Mouse (Mus musculus) ovary, postnatal 14 days (tissue): ENCODE results near the gene Rpl11.

Experiments
- DNase-seq: peaks from one replicate; pipeline ENCODE4 v3.0.0; 2022; ENCODE audit warnings: low spot score

The Rpl11 gene

GRCm38 (mm10) chr4:136027416-136028131, 25.7 kb downstream of the Rpl11 start:
- no peak for DNase-seq

- no peak for DNase-seq
Measured at GRCm38 (mm10) chr4:136025350-136025749, 27.9 kb downstream of the Rpl11 start.

GRCm38 (mm10) chr4:136022924-136023323, 30.3 kb downstream of the Rpl11 start:
- DNase-seq: no peak

- peak; percentile 99 for DNase-seq
Measured at GRCm38 (mm10) chr4:136021549-136022047, 31.6 kb downstream of the Rpl11 start, which contains the start of gene Eloa. Gene Eloa, minus strand, starts transcription at chr4:136021763.

GRCm38 (mm10) chr4:136020743-136021548, 32.3 kb downstream of the Rpl11 start:
- peak; percentile 15 for DNase-seq

GRCm38 (mm10) chr4:136016059-136016602, 37.1 kb downstream of the Rpl11 start:
- DNase-seq: no peak

GRCm38 (mm10) chr4:136010586-136010985, 42.6 kb downstream of the Rpl11 start:
- DNase-seq: no peak

GRCm38 (mm10) chr4:136008782-136009447, 44.3 kb downstream of the Rpl11 start:
- DNase-seq: no peak

- no peak for DNase-seq
Measured at GRCm38 (mm10) chr4:136006821-136007220, 46.4 kb downstream of the Rpl11 start.

- DNase-seq: no peak
Measured at GRCm38 (mm10) chr4:136004921-136005320, 48.3 kb downstream of the Rpl11 start.

GRCm38 (mm10) chr4:136004107-136004675, 49.0 kb downstream of the Rpl11 start:
- no peak for DNase-seq

GRCm38 (mm10) chr4:135995118-135995517, 58.1 kb downstream of the Rpl11 start:
- DNase-seq: no peak

GRCm38 (mm10) chr4:135993941-135994340, 59.3 kb downstream of the Rpl11 start:
- DNase-seq: no peak

- no peak for DNase-seq
Measured at GRCm38 (mm10) chr4:135987714-135988113, 65.5 kb downstream of the Rpl11 start.

GRCm38 (mm10) chr4:135986943-135987710, 66.1 kb downstream of the Rpl11 start, which contains the start of gene Pithd1:
Gene Pithd1, minus strand, starts transcription at chr4:135987264.
- peak; percentile 93 for DNase-seq

GRCm38 (mm10) chr4:135986301-135986942, 66.8 kb downstream of the Rpl11 start:
- DNase-seq: no peak

- DNase-seq: no peak
Measured at GRCm38 (mm10) chr4:135985769-135986168, 67.5 kb downstream of the Rpl11 start.

GRCm38 (mm10) chr4:135985193-135985592, 68.0 kb downstream of the Rpl11 start:
- no peak for DNase-seq

- no peak for DNase-seq
Measured at GRCm38 (mm10) chr4:135984556-135984955, 68.7 kb downstream of the Rpl11 start.

GRCm38 (mm10) chr4:135981524-135982063, 71.6 kb downstream of the Rpl11 start:
- no peak for DNase-seq
